Mouse (Mus musculus) liver, adult 2 months (tissue): ENCODE results near the gene Relt.

ENCODE experiments used
- CTCF ChIP-seq: fragments of 200-500 bp; IDR thresholded peaks from 2 replicates; pipeline ENCODE4 v1.5.1; 2011; ENCODE audit warnings: low read depth, low read length, control low read depth
- POLR2A ChIP-seq: fragments of 200-500 bp; IDR thresholded peaks from 2 replicates; pipeline ENCODE4 v1.6.1; 2011; ENCODE audit warnings: low read length, control low read depth; ENCODE audit not compliant: insufficient read depth; ENCODE audit errors: extremely low read depth

GRCm38 (mm10) chr7:100873197-100873596 is 10.0 kb upstream of the Relt start:
- no peak for TF ChIP-seq CTCF
- no peak for TF ChIP-seq POLR2A
